Mouse (Mus musculus) telencephalon, adult 2 months (tissue): ENCODE measurements at regions not wholly inside any gene's neighbourhood (a gene's known extent, or its start where the extent isn't known, plus 50 kb on each side); places are given as distances from the start of the nearest gene placed in this dataset.

Experiments used
- DNase-seq: peaks from one replicate; pipeline ENCODE4 v3.0.0-alpha.2; 2011; ENCODE audit warnings: low read depth, low spot score

DNA sequence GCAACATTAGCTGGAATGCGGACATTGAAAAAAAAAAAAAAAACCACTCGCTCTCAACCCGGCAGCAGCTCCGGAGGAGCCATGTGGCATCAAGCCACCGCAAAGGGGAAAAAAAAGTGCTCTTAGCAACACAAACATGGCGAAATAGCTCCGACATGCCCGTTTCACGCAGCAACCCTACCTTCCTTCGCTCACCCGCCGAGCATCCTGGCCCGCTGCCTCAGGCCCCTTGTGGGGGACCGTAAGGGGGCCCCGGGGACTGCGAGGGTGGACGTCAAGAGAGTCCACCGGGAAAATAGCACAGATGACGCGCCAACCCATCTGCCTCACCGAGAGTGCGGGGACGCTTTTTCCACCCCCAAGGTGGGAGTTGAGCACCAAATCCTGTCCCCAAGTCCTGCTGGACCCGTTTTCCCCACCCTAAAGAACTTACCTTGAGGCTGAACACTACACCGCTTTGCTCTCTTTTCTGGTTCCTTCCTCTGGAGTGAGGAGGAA lies 180.8 kb upstream of the Mkln1 start:
- peak; percentile 43 for DNase-seq

DNA sequence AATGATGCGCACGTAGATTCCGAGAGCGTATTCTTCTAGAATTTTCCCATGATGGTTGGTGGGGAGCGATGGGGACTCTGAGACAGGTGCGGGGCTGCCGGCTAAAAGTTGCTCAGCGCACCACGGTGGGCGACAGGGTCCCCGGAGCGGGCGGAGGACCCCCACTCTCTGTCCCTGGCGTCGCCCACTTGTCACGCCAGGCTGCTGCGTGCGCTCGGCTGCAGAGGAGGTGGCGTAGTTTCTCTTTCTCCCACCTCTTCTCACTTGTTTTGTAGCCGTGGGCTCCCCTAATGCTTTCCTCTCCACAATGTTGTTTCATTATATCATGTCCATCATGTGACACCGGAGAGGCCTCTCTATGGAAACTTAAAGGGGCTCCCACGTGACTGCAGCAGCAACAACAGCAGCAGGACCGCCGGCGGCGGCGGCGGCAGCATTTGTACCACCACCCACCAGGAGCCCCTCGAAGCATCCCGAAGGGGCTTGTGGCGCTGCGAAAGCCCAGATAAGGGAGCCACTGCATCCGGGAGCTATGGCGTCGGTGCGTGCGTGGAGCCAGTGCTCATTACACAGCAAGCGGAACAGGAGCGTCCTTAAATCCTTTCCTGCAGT lies 180.3 kb upstream of the Mkln1 start:
- DNase-seq = peak; percentile 85

DNA sequence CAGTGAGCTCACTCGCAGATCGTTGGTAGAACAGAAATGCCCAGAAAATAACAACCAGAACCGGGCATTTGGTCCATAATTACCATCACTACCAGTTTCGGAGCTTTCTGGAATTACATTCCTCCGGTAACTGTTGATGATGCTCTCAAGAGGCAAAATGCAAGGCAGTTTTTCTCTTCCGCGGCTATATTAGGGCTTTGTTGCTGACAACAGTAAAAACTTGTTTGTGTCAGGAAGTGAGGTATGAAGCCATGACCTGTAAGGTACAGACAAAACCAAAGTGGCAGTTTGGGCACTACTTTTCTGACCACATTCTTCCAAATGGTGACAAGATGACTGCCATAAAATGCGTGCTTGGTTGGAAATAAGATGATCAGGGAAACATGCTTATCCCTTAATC lies 179.7 kb upstream of the Mkln1 start:
- DNase-seq = no peak

DNA sequence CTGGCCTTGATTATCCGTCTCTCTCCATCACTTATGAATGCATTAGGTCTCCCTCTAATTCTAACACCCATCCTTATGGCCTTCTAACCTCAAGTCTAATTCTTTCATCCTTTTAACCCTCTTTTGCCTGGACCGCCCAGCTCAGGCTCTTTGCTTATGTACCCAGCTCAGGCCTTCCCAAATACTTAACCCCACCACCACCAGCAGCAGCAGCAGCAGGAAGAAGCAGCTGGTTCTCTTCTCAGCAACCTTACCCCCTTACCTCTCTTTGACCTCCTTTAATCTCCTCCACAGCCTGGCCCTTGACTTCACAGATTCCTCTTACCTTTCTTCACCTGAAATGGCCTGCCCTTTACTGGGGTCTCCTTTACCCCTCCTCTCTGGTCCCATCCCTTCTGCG lies 178.8 kb upstream of the Mkln1 start:
- no peak for DNase-seq

DNA sequence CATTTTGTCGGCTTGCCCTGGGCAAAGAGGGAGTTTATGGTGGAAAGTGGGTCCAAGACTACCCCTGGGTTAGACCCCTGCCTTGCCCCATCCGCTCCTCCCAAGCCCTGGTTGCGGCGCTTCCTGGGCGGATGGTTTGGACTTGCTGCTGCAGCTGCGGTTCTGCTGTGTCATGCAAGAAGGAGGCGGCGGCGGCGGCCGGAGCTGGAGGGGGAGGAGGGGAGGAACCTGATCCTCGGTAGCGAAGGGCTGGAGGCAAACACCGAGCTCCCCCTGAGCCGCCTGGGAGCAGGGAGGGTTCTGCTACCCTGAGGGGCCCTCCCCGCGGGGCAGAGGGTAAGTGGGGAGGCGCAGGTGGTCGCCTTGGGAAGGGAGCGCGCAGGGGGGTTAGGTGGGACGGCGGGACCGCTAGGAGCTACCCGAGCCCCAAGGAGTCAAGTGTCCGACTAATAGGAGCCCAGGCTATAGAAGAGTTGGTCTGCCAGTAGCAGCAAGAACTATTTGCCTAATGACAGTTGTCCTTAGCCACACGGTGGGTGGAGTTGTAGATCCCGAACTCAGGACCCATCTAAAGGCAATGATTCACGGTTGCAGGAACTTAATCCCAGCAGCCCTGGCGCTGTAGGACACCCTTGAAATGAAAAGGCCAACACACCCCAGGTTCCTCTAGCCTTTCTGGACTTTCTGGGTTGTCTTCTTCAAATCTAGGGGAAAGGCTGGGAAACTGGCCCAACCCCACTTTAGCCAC lies 178.2 kb upstream of the Mkln1 start:
- DNase-seq = peak; percentile 66

DNA sequence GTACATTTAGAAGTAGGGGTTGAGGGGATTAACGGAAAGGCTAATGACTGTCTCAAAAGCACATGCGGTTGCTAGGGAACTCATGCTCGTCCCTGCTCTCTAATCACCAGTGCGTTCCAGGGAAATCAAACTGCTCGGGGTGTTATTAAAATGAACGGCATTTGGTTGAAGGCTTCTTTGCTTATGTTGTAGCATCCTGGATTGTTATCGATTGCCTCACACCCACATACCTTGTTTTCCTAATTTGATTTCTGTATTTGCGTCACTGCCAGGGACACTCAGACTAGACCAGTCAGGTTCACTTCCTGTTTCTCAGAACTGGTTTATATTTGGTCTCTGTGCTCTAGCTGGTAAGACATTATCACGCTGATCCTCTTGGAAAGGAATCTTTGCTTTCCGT lies 177.0 kb upstream of the Mkln1 start:
- DNase-seq = peak; percentile 58

DNA sequence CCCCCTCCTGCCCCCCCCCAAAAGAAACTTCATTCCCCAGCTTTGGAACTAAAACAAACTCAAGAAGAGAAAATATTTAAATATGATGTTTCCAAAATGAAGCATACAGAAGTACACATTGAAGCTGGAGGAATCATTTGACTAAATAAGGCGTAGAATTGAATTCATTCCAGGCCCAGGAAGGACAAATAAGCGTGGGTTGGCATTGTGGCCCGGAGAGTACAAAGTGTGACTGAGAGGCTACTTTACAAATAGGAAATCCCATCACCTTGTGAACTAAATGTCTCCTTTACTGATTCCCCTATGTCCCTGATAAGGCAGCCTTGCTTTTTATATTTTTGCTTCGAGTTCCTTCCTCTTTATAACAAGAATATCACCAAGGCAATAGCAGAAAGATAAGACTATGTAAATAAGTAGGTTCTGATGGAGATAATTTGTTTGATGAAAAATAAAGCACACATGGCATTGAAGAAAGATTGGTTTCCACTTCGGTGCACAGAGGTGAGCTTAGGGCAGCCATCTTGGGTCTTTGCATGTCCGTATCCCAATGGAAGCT lies 176.4 kb upstream of the Mkln1 start:
- no peak for DNase-seq

DNA sequence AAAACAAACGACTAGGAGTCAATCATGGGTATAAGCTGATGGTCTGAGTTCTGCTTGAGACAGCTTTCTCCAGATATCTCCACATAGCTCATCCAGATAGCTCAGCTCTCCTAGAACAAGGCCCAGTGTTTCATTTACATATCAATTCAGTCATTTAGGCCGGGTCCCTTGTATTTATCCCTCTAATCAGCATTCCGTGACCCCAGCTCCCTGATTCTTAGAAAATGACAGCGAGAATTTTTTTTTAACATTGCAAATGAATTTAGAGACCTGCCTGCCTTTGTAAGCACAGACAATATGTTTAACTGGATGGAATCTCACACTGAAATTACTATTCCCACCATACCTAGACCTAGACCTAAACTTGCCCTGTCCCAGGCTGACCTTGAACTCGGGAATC lies 171.1 kb upstream of the Mkln1 start:
- DNase-seq = no peak

DNA sequence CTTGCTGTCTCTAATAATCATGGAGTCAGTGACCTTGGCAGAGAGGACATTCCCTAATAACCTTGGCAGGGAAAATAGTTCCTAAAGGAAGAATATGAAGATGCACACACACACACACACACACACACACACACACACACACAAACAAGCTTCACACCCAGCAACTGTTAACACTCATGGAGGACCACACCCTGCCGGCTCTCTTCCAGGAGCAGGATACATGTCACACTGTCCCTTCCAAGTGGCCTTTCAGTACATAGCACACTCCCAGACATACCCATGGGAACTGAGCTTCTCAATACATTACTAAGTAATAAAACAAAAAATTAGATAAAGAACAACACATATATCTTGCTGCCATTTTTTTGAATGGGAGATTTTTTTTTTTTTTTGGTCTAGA lies 170.5 kb upstream of the Mkln1 start:
- DNase-seq = no peak

DNA sequence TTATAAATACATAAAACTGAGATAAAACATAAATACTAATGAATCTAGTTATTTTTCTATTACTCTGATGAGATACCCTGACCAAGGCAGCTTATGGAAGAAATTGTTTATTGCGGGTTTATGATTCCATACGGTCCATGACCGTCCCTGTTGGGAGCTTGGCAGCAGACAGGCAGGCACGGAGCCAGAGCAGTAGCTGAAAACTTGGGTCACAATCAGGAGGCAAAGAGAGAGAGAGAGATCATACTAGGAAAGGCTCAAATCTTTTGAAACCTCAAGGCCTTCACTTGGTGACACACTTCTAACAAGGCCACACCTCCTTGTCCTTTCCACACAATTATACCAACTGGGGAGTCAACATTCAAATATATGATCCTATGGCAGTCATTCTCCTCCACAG lies 166.7 kb upstream of the Mkln1 start:
- DNase-seq = no peak

DNA sequence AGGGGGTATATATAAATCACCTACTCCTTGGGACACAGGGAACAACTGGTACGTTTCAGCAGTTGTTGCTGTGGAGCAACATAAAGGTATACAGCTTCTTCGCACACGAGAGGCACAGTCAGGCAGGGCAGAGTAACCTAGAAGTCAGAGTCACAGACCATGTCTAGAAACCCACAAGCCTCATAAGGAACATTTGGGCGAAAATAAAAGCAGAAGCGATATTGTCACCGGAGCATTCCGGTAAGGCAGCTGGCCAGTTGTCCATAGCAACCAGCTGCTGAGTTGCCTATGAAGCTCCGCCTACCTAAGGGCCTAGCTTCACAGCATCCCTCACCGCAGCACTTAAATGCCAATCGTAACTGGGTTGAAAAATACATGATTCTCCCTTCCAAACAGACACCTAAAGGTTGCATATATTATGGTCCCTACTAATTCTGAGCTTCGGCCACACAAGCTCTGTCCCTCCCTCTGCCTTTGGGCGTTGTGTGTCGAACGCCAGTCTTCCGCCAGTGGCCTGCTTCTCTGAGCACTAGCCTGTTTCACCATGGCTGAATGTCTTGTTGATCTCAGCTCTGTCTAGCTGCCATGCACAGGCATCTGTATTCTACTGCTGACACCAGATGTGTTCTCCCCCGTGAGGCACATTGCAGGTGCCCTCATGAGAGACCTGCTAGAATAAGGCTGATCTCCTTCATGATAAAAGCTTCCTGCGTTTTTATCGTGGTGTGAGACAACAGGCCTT lies 165.1 kb upstream of the Mkln1 start:
- DNase-seq = no peak

DNA sequence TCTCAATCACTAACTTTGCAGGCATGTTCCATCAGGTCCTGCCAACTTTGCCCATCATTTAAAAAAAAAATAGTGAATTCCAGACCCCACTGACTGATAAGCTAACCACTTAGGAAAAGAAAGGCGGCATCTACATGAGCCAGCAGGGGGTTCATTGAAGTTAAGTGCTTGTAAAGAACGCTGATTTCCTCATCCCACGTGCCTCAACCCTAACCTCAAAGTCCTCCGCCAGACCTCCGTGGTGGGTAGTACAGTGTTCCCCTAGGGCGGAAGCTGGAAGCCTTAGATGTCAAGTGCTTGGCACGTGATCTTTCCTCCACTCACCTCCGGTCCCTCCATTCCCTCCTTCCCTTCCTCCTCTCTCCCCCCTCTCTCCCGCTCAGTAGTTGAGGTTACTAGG lies 158.5 kb upstream of the Mkln1 start:
- no peak for DNase-seq

DNA sequence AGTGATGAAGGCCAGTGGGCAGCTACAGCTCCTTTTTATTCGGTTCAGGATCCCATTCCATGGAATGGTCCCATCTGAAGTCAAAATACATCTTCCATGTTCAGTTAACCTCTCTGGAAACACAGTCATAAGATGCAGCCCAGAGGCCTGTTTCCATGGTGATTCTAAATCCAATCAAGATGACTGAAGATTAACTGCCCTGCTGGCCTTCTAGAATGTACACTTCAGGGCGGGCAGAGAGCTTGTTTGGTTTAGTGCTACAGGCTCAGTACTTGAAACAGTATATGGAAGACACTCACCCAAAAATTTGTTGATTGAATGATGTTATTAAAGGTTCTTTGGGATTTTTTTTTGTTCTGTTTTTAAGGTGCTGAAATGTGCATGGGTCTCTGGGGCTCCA lies 148.0 kb upstream of the Mkln1 start:
- no peak for DNase-seq

DNA sequence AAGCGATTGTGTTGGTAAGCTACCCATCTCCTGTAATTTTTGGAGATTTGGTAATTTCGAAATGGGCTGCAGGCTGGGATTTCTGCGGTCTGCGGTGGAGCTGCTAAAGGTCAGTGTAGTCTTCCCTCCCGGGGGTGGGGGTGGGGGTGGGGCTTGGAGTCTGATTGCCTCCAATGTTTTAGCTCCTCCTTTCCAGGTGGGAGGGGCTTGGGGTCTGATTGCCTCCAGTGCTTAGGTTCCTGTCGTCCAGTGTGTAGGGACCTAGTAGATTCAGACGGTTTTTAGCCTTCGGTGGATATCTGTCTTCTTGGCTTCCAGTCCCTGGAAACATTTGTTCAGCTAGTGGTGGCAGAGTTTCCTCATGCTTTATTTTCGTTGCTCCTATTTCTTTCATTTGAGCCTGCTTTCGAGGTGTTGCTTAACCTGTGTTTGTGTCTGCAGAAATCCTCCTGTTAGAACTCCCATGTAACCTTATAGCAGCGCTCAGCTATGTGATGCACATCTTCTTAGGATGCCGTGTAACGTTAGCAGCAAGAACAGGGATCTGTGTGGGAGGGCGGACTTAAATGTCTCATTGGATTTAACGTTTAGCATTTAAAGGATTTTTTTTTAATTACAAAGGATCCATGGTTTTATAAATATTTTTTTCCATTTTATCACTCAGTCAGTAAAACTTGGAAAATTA lies 145.1 kb upstream of the Mkln1 start:
- DNase-seq = peak; percentile 27

DNA sequence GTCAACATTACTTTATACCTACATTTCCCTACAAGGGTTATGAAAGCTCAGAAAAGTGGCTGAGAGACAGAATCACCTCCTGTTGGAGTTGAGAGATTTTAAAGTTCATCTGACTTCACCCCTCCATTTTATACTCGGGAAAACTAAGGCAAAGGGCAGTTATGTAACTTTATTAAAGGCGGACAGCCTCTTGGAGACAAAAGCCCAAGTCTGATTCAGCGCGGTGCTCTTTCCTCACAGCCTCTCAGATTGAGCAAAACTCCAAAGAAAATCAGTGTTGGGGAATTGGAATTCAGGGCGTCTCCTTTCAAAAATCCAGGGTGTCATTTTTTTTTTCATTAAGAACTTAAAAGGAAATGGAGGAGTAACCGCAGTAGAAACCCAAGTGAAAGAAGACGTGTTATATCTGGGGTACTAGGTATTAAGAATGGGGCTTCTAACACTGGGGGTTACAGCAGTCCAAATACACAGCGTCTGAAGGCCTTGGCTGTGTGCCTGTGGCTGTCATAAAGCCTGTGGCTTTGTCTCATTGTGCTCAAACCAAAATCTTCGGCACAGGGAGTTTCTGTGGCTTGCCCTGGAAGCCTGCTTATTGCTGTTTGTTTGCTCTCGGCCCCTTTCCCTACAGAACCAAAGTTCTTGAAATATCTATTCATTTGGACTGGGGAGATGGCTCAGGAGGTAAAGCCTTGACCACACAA lies 137.7 kb upstream of the Mkln1 start:
- no peak for DNase-seq

DNA sequence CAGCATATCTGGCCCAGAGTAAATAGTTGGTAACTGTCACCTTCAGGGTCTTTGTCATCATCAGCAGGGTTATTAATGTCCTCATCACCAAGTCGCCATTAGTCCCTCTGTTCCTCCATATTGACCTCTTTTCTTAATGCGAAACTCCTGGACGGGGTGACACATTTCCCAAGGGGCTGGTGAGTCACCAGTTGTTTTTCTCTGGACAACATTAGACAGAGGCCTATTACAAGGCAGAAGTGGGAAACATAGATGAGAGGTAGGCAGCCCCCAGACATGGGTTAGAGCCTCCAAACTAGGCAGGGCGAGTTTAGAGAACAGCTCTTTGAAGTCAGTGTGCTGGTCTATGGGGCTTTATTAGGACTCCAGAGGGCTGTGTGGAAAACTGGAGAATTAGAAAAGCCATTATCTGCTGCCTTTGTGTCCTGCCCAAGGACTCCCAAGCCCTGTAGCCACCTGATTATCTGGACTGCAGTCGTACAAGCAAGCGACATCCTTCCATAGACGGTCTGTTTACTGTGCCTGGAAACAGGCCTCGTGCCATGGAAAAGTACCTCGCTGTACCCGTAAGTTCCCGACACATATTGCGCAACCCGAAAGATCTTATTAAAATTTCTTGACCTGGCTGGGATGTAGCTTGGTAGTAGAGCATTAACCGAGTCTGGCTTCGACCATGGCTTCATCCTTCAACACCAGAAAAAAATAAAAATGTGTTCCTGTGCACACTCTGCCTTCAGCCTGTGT lies 136.6 kb upstream of the Mkln1 start:
- DNase-seq = no peak

DNA sequence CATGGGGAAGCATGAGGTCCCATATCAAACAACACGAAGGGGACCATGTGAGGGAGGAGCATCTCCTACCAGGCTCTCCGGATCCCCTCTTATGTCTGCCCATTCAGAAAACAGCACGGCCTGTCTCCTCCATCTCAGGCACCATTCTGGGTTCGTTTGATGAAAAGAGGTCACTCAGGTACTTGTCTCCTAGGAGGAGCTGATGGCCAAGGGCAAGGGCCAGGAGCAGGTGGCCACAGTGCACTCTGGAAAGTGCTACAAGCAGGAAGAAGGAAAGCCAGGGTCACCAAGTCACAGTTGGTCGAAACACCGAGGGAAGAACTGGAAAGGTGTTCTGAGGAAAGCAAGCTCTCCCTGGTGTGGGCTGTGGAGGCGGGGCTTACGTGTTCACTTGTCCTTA lies 135.9 kb upstream of the Mkln1 start:
- no peak for DNase-seq

DNA sequence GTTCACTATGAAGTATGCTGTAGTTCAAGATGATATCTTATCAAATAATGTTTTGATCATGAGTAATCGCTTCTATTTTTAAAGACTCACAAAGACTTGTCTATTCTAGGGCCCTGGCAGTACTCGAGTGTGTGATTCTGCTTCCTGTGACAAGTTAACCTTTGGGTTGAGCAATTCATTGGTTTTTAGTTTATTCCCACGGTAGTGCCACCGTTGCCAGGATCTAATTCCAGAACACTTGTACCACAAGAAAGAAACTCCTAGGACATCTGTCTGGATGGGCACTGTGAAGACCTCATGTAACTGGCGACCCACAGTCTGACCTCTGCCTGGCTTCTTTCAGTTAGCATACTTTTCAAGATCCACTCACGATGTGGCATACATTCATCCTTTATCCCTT lies 134.7 kb upstream of the Mkln1 start:
- no peak for DNase-seq

DNA sequence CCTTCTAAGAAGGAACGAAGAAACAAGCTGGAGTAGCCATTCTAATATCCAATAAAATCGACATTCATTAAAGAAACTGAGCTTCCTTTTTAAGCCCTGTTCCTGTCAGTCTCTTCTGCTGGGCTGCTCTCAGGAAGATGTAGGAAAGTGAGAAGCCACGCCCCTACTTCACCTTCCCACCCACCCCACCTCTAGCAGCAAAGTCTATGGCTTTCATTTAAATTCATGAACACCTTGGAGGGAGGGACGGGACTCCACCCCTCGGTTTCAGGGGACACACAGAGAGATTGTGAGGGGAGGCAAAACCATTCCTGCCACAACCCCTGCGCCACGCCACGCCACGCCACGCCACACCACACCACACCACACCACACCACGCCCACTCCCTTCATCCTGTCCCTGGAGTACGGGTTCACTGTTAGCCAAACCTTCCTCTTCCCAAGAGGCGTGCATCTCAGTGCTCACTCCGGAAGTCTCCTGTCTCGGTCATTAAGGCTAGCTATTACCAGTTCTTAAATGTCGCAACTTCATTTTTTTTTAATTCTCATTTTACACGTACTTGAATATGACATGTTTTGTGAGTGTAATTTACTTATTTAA lies 132.0 kb upstream of the Mkln1 start:
- DNase-seq = no peak

DNA sequence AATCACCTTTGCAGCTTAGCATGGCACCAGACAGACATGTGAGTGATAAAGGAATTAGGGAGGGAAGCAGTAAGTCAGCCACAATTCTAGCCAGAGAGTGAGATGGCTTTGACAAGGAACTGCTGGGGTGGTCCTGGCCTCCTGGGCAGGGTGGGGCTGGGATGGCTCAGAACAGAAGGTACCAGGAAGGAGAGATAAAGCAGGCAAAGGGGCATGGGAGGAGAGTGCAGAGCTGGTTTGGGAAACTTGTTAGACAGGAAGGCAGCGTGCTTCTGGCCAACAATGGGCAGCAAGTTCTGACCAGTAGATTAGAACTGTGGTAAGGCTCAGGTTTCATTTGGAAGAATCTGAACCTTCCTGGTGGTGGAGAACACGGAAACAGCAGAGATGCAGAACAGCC lies 130.5 kb upstream of the Mkln1 start:
- DNase-seq = no peak
